Mouse (Mus musculus) 416B (cell line): ENCODE measurements around the gene Ypel3.
A peak's percentile ranks its signal among the peaks of the same experiment; 100 is the strongest.
"Not testable (repeated sequence)": the region's sequence is repeated elsewhere in the genome, so short reads cannot be mapped to it uniquely, and the experiment has no call there.

ENCODE experiments used
- DNase-seq: peaks from one replicate; pipeline ENCODE4 v3.0.0; 2011; ENCODE audit warnings: low read depth

The Ypel3 gene

GRCm38 (mm10) chr7:126776598-126777057, at the start of gene Ypel3:
Ypel3 (plus strand) TSS chr7:126776955.
- peak; percentile 93 for DNase-seq

- DNase-seq, result not testable (repeated sequence)
Measured at GRCm38 (mm10) chr7:126730256-126730789, 46.4 kb upstream of the Ypel3 start.

- DNase-seq, result peak; percentile 45
Measured at GRCm38 (mm10) chr7:126736122-126736521, 40.6 kb upstream of the Ypel3 start.

- no peak for DNase-seq
Measured at GRCm38 (mm10) chr7:126739551-126739950, 37.2 kb upstream of the Ypel3 start.

GRCm38 (mm10) chr7:126740132-126740735, 36.5 kb upstream of the Ypel3 start:
- no peak for DNase-seq

GRCm38 (mm10) chr7:126740977-126741376, 35.8 kb upstream of the Ypel3 start:
- no peak for DNase-seq

- DNase-seq, result no peak
Measured at GRCm38 (mm10) chr7:126741452-126741851, 35.3 kb upstream of the Ypel3 start.

- DNase-seq, result no peak
Measured at GRCm38 (mm10) chr7:126741964-126742482, 34.7 kb upstream of the Ypel3 start.

GRCm38 (mm10) chr7:126746066-126746465, 30.7 kb upstream of the Ypel3 start:
- peak; percentile 78 for DNase-seq

GRCm38 (mm10) chr7:126746798-126747197, 30.0 kb upstream of the Ypel3 start:
- peak; percentile 62 for DNase-seq

GRCm38 (mm10) chr7:126748824-126749223, 27.9 kb upstream of the Ypel3 start:
- no peak for DNase-seq

GRCm38 (mm10) chr7:126749582-126750343, 27.0 kb upstream of the Ypel3 start:
- DNase-seq, result peak; percentile 71

- peak; percentile 79 for DNase-seq
Measured at GRCm38 (mm10) chr7:126754866-126755265, 21.9 kb upstream of the Ypel3 start.

GRCm38 (mm10) chr7:126758539-126758938, 18.2 kb upstream of the Ypel3 start:
- DNase-seq, result no peak

- DNase-seq, result peak; percentile 92
Measured at GRCm38 (mm10) chr7:126759050-126759671, 17.6 kb upstream of the Ypel3 start, which contains the start of gene Mapk3. Mapk3 (plus strand) TSS chr7:126759601.

GRCm38 (mm10) chr7:126759672-126760390, 16.9 kb upstream of the Ypel3 start:
- no peak for DNase-seq

- DNase-seq, result peak; percentile 46
Measured at GRCm38 (mm10) chr7:126760391-126760802, 16.4 kb upstream of the Ypel3 start.

GRCm38 (mm10) chr7:126760956-126761355, 15.8 kb upstream of the Ypel3 start:
- peak; percentile 43 for DNase-seq

- peak; percentile 36 for DNase-seq
Measured at GRCm38 (mm10) chr7:126761529-126762067, 15.2 kb upstream of the Ypel3 start.

- no peak for DNase-seq
Measured at GRCm38 (mm10) chr7:126762471-126763008, 14.2 kb upstream of the Ypel3 start.

- DNase-seq, result no peak
Measured at GRCm38 (mm10) chr7:126765540-126765939, 11.2 kb upstream of the Ypel3 start.
